Mouse (Mus musculus) lung, postnatal 25 days (tissue): ENCODE results near the gene Avil.
A peak's percentile ranks its signal among the peaks of the same experiment; 100 is the strongest.

Experiments used
- DNase-seq: peaks from one replicate; pipeline ENCODE4 v3.0.0; 2022; ENCODE audit warnings: low spot score

The Avil gene

GRCm38 (mm10) chr10:127000529-127000928 is at the start of gene Avil:
Gene Avil (plus strand): TSS chr10:127000709.
- DNase-seq: no peak

- DNase-seq: no peak
Measured at GRCm38 (mm10) chr10:126952375-126952774, 48.1 kb upstream of the Avil start.

GRCm38 (mm10) chr10:126953029-126953471 is 47.5 kb upstream of the Avil start:
- DNase-seq: no peak

DNA sequence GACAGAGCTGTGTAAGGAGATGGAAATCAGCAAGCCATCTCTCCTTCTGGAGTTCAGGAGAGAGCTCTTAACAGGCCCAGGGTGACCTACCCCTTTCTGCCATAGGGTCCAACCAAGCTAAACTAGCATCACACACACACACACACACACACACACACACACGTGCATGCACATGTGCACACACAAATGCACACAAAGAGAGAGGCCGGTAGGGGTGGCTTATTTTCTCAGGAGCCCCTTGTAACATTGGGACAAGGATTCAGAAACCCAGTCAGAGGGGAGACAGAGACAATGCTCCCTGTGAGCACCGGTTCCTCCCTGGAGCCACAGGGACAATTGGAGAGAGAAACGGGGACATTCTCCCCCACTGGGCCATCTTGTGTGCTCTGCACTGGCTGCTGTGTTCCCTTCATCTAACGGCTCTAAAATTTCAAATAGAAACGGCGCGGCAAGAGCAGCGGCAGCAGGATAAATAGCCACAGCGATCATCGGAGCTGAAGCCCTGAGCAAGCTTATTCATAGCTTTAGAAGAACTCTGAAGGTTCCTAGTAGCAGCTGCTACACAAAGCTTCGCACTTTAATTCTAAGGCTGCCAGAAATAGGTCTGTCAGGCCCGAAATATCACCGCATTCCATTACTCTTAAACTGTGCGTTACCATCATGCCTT is 43.7 kb upstream of the Avil start:
- DNase-seq: no peak

DNA sequence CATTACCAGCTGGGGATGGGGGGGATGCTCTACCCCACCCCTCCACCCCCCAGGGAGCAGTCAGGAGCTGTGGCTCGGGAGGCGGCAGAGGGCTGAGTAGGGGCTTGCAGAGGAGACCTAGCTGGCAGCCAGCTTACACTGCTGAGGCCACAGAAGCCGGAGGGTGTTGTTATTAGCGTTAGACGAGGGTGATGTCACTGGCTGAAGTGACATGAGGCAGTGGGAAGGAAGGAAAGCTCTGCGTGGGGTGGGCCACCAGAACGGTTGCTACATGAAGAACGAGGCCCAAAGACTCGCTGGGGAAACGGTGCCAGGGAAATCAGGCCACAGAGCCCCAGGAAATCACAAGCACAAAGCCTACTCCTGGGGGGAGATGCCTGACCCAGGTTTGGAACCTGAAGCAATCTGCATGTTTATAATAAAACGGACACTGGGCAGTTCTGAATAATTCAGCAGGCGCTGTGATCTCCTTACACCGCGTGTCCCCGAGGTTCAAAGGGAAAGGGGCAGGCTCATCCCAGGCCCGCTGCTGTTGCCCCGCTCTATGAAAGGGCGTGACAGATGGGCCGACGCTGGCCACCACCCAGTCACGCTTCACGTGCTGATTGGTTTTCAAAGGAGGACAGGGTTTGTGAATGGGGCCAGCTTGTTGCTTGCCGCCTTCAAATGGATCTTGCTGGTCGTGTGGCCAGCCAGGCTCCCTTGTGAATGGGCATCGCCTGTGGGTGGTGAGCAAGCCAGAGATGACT is 43.0 kb upstream of the Avil start:
- DNase-seq: peak; percentile 49

- no peak for DNase-seq
Measured at GRCm38 (mm10) chr10:126960496-126960895, 40.0 kb upstream of the Avil start.

GRCm38 (mm10) chr10:126961757-126962156 is 38.8 kb upstream of the Avil start:
- DNase-seq: no peak

GRCm38 (mm10) chr10:126962271-126962965 is 38.1 kb upstream of the Avil start:
- peak; percentile 72 for DNase-seq

DNA sequence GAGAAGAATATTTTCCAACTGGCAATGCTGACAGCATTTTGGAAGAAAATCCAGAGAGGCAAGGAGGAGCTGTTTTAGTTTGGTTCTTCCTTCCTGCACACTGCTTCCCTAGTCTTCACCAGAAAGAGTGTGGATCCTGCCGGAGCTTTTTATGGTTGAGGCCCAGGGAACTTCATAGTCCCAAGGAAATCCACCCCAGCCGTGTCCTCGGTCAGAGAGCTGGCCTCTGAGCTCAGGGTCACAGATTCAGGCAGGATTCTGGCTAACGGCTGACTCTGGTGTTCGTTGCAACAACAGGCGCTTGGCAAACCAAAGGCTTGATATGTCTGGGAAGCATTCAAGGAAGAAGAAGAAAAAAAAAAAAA is 37.6 kb upstream of the Avil start:
- no peak for DNase-seq

DNA sequence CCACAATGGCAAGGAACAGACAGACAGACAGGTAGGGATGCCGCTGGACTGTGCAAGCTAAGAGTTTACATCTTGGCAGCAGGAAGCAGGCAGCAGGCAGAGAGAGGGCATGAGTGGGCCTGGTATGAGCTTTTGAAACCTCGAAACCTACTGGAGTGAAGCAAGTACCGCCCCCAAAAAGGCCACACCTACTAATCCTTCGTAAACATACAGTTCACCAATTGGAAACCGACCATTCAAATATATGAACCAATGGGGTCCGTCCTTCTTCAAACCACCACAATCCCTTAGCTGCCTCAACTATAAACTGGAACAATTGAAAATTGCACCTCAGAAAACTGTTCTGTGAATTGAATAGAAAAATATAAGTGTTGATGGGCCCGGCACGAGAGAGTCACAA is 36.7 kb upstream of the Avil start:
- no peak for DNase-seq

DNA sequence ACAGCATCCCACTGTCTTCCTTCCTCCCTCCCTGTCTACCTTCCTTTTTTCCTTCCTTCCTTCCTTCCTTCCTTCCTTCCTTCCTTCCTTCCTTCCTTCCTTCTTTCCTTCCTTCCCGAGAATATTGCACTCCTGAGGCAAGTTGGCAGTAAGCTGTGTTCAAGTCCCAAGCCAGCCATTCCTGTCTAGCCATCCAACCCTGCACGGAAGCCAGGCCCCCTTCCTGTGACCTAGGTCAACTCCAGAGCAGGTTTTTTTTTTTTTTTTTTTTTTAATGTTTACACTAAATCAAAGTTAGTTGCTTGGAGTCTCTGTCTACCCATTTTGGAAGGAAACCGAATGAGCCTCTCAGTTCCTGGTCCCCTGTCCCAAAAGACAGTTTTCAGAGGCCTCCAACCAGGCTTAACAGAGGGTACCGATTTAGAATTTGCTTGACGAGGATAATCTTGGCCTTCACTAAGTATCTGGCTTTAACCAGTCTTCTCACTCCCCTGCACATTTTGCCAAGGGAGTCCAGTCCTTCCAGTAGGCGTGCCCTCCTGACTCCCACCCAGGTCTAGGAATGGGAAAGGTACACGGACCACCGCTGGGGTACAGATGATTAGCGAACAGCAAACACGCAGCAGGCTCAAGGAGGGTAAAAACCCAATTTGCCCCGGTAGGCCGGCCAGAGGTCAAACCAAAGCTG is 29.0 kb upstream of the Avil start:
- no peak for DNase-seq

DNA sequence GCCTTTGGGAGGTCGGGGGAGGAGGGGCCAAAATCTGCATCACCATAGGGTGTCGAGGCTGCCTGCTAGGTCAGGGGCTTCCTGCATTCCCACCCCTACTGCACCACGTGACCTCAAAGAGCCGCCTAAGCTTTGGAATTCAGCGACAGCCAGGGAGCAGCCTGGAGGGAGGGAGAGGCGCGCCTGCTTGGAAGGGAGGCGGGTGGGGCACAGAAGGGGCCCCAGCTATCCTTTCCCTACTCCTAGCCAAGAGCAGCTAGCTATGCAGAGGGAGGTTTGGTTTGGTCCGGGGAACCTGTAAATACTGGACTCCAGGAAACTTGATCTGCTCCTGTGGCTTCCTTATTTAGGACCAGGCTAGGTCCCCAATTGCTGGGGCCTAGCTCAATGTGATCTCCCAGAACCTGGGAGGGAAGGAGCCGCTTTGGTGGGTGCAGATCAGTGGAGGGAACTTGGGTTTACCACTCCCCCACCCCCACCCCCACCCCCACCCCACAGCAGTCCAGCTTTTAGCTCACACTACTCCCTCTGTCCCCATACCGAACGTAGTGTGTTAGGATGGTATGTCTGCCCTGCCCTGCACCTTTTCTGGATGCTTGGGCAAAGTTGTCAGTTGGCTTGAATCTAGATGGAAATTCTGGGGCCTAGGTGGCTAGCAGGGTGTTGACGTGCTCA is 28.3 kb upstream of the Avil start:
- DNase-seq: peak; percentile 79

GRCm38 (mm10) chr10:126972988-126973387 is 27.5 kb upstream of the Avil start:
- DNase-seq: no peak

DNA sequence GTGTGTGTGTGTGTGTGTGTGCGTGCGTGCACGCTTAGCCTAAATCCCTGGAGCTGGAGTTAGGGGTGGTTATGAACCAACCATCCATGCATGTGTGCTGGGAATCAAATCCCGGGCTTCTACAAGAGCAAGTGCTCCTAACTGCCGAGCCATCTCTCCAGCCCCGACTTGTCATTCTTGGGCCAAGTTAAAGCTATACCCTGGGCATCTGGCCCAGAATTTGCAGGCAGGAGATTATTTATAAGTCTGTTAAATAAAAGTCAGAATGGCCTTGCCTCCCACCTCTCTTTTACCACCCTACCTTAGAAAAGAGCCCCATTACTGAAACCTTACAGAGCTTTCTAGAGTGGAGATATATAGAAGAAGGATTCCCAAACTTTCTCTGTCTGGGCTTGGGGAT is 24.8 kb upstream of the Avil start:
- DNase-seq: no peak

- DNase-seq: no peak
Measured at GRCm38 (mm10) chr10:126977076-126977475, 23.4 kb upstream of the Avil start.

DNA sequence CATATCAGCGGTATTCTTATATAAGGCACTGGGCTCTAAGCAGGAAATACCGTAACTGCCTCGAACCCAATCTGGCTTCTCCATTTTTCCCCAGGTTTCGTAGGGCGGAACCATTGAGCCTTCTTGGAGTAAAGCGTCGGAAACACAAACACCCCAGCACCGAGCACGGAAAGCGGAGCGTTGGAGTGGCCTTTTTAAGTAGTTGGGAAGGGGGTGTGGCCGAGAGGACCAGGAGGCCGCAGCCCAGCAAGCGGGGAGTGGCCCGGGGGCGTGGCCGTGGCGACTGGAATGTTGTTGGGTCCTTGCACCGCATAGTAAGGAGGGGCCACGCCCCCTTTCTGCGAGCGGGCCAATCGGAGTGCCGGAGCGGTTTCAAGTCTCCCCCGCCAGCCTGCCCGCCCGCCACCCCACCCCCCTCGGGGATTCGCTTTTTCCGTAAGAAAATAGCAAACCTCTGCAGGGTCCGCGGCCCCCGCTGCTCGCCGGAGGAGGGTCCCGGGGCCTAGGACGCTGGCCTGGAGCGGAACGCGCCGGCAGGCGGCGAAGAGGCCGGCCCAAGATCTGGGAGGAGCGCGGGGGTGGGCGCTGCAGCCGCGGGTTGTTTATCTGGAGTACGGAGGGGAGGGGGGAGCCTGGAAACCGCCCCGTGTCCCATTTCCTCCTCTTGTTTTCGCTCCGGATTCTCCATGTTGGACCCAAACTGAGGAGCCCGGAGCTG is 22.1 kb upstream of the Avil start, which contains the start of gene Ctdsp2:
Gene Ctdsp2 (plus strand): TSS at position 441 of the 718 bp plus-strand sequence.
- peak; percentile 100 for DNase-seq

DNA sequence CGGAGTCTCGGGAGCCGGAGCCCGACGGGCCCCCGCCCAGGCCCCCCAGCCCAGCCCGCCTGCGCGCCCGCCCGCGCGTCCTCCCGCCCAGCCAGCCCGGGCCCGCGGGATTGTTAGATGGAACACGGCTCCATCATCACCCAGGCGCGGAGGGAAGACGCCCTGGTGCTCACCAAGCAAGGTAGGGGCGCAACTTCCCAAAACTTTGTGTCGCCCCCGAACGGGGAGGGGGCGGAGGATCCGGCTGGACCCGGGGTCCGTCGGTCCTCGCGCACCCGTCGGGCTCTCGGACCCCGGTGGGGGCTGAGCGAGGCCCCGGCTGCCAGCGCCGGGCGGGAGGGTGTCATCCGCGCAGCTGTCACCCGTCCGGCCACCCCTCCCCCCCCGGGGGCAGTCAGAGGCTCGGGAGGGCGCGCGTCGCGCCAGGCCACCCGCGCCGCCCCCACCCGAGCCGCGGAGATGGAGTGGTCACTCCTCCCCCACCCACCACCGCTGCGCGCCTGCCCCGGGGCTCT is 21.3 kb upstream of the Avil start:
- peak; percentile 65 for DNase-seq

- no peak for DNase-seq
Measured at GRCm38 (mm10) chr10:126979636-126980151, 20.8 kb upstream of the Avil start.

DNA sequence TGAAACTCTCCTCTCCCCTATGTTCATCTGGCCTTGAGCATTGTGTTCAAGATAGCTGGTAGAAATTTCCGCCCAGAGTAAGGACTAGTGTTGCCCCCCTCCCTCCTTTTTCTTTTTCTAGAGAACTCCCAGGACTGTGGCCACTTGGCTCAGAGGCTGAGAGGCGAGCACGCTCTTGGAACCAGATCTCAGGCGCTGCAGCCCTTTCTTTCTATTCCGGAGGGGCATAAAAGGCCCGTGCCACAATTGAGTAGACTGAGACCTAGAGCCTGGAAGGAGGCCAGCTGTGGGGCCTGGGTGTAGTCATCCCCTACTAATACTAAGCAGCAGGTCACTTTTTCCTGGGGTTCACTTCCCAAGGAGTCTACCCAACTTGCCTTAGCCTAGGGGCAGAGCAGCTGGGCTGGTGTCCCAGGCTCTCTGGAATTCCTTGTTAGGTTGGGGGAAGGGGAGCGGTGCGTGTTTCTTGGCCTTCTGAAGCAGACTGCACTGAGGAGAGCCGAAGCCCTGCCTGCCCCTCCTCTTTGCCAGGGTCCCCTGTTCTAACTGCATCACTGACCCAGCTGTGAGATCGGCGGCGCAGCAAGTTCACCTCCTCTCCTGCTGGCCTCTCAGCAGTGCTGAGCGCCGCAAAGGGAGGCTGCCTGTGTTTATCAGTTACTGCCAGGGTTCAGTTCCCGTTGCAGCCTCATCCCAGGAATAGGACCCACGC is 20.1 kb upstream of the Avil start:
- DNase-seq: no peak

- no peak for DNase-seq
Measured at GRCm38 (mm10) chr10:126980933-126981530, 19.5 kb upstream of the Avil start.
